Mouse (Mus musculus): Measurements from ENCODE around the gene Gm10277. TPM values are rescaled to one million over a fixed set of nuclear protein-coding genes. Genes with fewer than 3 reads are reported as not detected.

The Gm10277 gene
- polyA plus RNA-seq, 1 experiment: not detected

GRCm38 (mm10) chr11:77828163-77828562, 40.6 kb upstream of the Gm10277 start:
- H3K36me3 ChIP-seq (ENCODE audit: control insufficient read depth, insufficient read depth, low read length): no peaks in the 10 kb centered on the region
- no peak overlapping the region for H3K4me3 ChIP-seq (ENCODE audit: control insufficient read depth, low read depth, low read length)
- H3K27ac ChIP-seq (ENCODE audit: control insufficient read depth, insufficient read depth, low read depth, low read length): no peak overlapping the region
- TF ChIP-seq CTCF (IDR thresholded peaks at IDR 0.05; ENCODE audit: control insufficient read depth, insufficient read depth, insufficient replicate concordance, low read depth, low read length): peak; percentile 52; the same call in 1 of the 2 replicates
- no peak for TF ChIP-seq POLR2A (IDR thresholded peaks at IDR 0.05; ENCODE audit: control insufficient read depth, low read depth, low read length)
- H3K4me1 ChIP-seq (ENCODE audit: control insufficient read depth, insufficient read depth, low read length): no peaks in the 10 kb centered on the region
- no peaks in the 10 kb centered on the region for H3K27me3 ChIP-seq (ENCODE audit: control insufficient read depth, insufficient read depth, low read length)

DNA sequence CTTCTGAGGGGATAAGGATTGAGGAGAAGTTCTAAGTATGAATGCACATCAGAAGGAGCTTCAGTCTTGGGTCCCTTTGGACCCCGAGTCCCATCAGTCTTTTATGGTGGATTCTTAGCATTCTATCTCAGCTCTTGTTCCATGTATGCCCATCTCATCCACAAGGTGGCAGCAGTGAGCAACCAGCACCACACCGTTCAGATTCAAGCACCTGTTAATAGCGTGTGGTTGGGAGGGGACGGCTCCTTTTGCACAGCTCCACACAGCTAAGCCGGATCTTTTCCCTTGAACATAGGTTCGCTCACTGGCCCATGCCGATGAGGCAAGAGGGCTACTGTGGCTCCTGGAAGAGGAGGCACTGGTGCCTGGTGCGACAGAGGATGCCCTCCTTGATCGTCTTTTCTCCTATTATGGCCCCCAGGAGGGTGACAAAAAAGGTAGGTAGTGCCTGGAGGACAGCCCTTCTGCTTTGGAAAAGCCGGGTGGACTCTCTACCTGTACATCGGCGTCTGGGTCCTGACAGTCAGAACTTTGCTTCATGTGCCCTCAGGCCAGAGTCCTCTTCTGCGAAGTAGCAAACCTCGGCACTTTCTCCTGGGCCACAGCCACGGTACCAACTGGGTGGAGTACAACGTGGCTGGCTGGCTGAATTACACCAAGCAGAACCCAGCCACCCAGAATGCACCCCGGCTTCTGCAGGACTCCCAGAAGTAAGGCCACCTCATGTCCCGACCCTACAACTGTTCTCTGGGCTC, 39.9 kb upstream of the Gm10277 start:
- no peaks in the 10 kb centered on the region for H3K27me3 ChIP-seq (ENCODE audit: control insufficient read depth, insufficient read depth, low read length)
- TF ChIP-seq CTCF (IDR thresholded peaks at IDR 0.05; ENCODE audit: control insufficient read depth, insufficient read depth, insufficient replicate concordance, low read depth, low read length): peak; percentile 90
- TF ChIP-seq POLR2A (IDR thresholded peaks at IDR 0.05; ENCODE audit: control insufficient read depth, low read depth, low read length): no peak
- H3K4me3 ChIP-seq (ENCODE audit: control insufficient read depth, low read depth, low read length): no peak overlapping the region
- H3K36me3 ChIP-seq (ENCODE audit: control insufficient read depth, insufficient read depth, low read length): no peaks in the 10 kb centered on the region
- no peak overlapping the region for H3K27ac ChIP-seq (ENCODE audit: control insufficient read depth, insufficient read depth, low read depth, low read length)
- no peaks in the 10 kb centered on the region for H3K4me1 ChIP-seq (ENCODE audit: control insufficient read depth, insufficient read depth, low read length)

DNA sequence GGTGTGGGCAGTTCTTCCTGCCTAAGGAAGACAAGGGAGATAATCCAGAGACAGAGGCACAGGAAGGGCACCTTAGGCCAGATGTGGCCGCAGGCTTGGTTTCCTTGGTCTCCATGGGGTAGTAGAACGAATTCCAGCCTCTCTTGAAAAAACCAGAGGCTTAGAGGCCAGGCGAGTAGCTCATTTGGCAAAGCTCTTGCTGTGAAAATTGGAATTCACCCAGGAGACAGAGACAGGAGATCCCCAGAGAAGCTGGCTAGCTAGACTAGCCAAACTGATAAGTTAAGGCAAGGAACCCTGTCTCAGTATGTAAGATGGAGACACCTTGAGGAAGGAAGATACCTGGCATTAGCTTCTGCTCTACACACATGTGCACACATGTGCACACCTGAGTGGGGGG, 38.8 kb upstream of the Gm10277 start:
- Histone ChIP-seq H3K4me3 (ENCODE audit: control insufficient read depth, low read depth, low read length) (no peak overlapping the region), H3K27me3 (ENCODE audit: control insufficient read depth, insufficient read depth, low read length) (no peaks in the 10 kb centered on the region), H3K27ac (ENCODE audit: control insufficient read depth, insufficient read depth, low read depth, low read length) (no peak overlapping the region), H3K4me1 (ENCODE audit: control insufficient read depth, insufficient read depth, low read length) (no peaks in the 10 kb centered on the region), H3K36me3 (ENCODE audit: control insufficient read depth, insufficient read depth, low read length) (no peaks in the 10 kb centered on the region)
- no peak for TF ChIP-seq CTCF (IDR thresholded peaks at IDR 0.05; ENCODE audit: control insufficient read depth, insufficient read depth, insufficient replicate concordance, low read depth, low read length)
- TF ChIP-seq POLR2A (IDR thresholded peaks at IDR 0.05; ENCODE audit: control insufficient read depth, low read depth, low read length): no peak

GRCm38 (mm10) chr11:77825853-77826252, 38.3 kb upstream of the Gm10277 start:
- H3K4me1 ChIP-seq (ENCODE audit: control insufficient read depth, insufficient read depth, low read length): no peaks in the 10 kb centered on the region

GRCm38 (mm10) chr11:77822781-77823180, 35.2 kb upstream of the Gm10277 start:
- H3K36me3 ChIP-seq (ENCODE audit: control insufficient read depth, insufficient read depth, low read length): no peaks in the 10 kb centered on the region
- no peaks in the 10 kb centered on the region for H3K4me1 ChIP-seq (ENCODE audit: control insufficient read depth, insufficient read depth, low read length)
- no peak overlapping the region for H3K4me3 ChIP-seq (ENCODE audit: control insufficient read depth, low read depth, low read length)
- TF ChIP-seq POLR2A (IDR thresholded peaks at IDR 0.05; ENCODE audit: control insufficient read depth, low read depth, low read length) (no peak), CTCF (IDR thresholded peaks at IDR 0.05; ENCODE audit: control insufficient read depth, insufficient read depth, insufficient replicate concordance, low read depth, low read length) (peak; percentile 31; the same call in 1 of the 2 replicates)
- no peak overlapping the region for H3K27ac ChIP-seq (ENCODE audit: control insufficient read depth, insufficient read depth, low read depth, low read length)
- H3K27me3 ChIP-seq (ENCODE audit: control insufficient read depth, insufficient read depth, low read length): no peaks in the 10 kb centered on the region

More at GRCm38 (mm10) chr11:77825853-77826252, 38.3 kb upstream of the Gm10277 start:
- TF ChIP-seq POLR2A (IDR thresholded peaks at IDR 0.05; ENCODE audit: control insufficient read depth, low read depth, low read length) (no peak), CTCF (IDR thresholded peaks at IDR 0.05; ENCODE audit: control insufficient read depth, insufficient read depth, insufficient replicate concordance, low read depth, low read length) (peak; percentile 78)
- H3K27ac ChIP-seq (ENCODE audit: control insufficient read depth, insufficient read depth, low read depth, low read length): no peak overlapping the region
- no peak overlapping the region for H3K4me3 ChIP-seq (ENCODE audit: control insufficient read depth, low read depth, low read length)
- H3K27me3 ChIP-seq (ENCODE audit: control insufficient read depth, insufficient read depth, low read length): no peaks in the 10 kb centered on the region
- no peaks in the 10 kb centered on the region for H3K36me3 ChIP-seq (ENCODE audit: control insufficient read depth, insufficient read depth, low read length)

- Histone ChIP-seq H3K27me3 (ENCODE audit: control insufficient read depth, insufficient read depth, low read length) (no peaks in the 10 kb centered on the region), H3K27ac (ENCODE audit: control insufficient read depth, insufficient read depth, low read depth, low read length) (no peak overlapping the region), H3K4me1 (ENCODE audit: control insufficient read depth, insufficient read depth, low read length) (no peaks in the 10 kb centered on the region), H3K4me3 (ENCODE audit: control insufficient read depth, low read depth, low read length) (no peak overlapping the region), H3K36me3 (ENCODE audit: control insufficient read depth, insufficient read depth, low read length) (no peaks in the 10 kb centered on the region)
- TF ChIP-seq POLR2A (IDR thresholded peaks at IDR 0.05; ENCODE audit: control insufficient read depth, low read depth, low read length) (no peak), CTCF (IDR thresholded peaks at IDR 0.05; ENCODE audit: control insufficient read depth, insufficient read depth, insufficient replicate concordance, low read depth, low read length) (peak; percentile 86; the same call in 1 of the 2 replicates)
Observed at GRCm38 (mm10) chr11:77821648-77822047, 34.1 kb upstream of the Gm10277 start.

- H3K27me3 ChIP-seq (ENCODE audit: control insufficient read depth, insufficient read depth, low read length): no peaks in the 10 kb centered on the region
- no peak overlapping the region for H3K4me3 ChIP-seq (ENCODE audit: control insufficient read depth, low read depth, low read length)
- H3K36me3 ChIP-seq (ENCODE audit: control insufficient read depth, insufficient read depth, low read length): no peaks in the 10 kb centered on the region
- no peak overlapping the region for H3K27ac ChIP-seq (ENCODE audit: control insufficient read depth, insufficient read depth, low read depth, low read length)
- no peaks in the 10 kb centered on the region for H3K4me1 ChIP-seq (ENCODE audit: control insufficient read depth, insufficient read depth, low read length)
- no peak for TF ChIP-seq POLR2A (IDR thresholded peaks at IDR 0.05; ENCODE audit: control insufficient read depth, low read depth, low read length)
- peak; percentile 86; the same call in 1 of the 2 replicates for TF ChIP-seq CTCF (IDR thresholded peaks at IDR 0.05; ENCODE audit: control insufficient read depth, insufficient read depth, insufficient replicate concordance, low read depth, low read length)
Observed at GRCm38 (mm10) chr11:77816003-77816402, 28.5 kb upstream of the Gm10277 start.

Measured in testis, adult 2 months (tissue).